Mouse (Mus musculus): ENCODE measurements around the gene Akr1b8. TPM values are rescaled to one million over a fixed set of nuclear protein-coding genes. Genes with fewer than 3 reads are reported as not detected.
A peak's percentile ranks its signal among the peaks of the same experiment; 100 is the strongest.

Gene Akr1b8
- polyA plus RNA-seq (2012; rRNA removed) = 26.1 and 29.6 TPM in 2 replicates

DNA sequence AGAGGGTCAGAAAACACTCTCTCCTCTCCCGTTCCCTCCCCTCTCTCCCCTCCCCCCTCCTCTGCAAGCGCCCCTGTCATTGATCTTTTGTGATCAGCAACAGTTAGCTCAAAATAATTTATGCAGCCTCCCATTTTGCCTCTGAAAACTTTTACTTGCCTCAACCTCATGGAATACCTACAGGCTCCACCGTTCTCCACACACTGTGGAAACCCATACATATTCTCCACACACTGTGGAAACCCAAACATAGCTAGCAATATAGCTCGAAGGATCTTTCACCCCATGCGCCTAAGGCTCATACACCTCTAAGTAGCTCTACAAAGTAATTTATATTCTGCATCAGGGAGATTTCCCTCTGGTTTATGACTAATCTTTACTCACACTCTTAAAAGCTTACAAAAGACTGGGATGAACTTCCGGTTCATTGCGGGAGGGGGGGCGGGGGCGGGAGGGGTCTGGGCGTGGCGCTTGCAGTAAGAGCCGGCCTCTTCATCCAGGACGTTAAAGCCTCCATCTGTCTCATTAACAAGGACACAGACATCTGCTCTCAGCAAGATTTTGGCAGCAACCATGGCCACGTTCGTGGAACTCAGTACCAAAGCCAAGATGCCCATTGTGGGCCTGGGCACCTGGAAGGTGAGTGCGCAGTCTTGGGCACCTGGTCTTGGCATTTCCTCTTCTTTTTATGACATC lies at the start of gene Akr1b8:
Gene Akr1b8, plus strand, starts transcription at position 462 of the 696 bp plus-strand sequence.
- Histone ChIP-seq H3K27ac (ENCODE audit: control insufficient read depth, insufficient read depth, low read depth, low read length) (peak within 1 kb of the TSS; percentile 68), H3K4me1 (ENCODE audit: control insufficient read depth, insufficient read depth, low read length) (no peaks in the 10 kb centered on the region), H3K4me3 (ENCODE audit: control insufficient read depth, low read depth, low read length) (peak within 1 kb of the TSS; percentile 62), H3K36me3 (ENCODE audit: control insufficient read depth, insufficient read depth, low read length) (no peaks in the 10 kb centered on the region), H3K27me3 (ENCODE audit: control insufficient read depth, insufficient read depth, low read length) (no peaks in the 10 kb centered on the region)
- TF ChIP-seq CTCF (IDR thresholded peaks at IDR 0.05; ENCODE audit: control insufficient read depth, insufficient read depth, insufficient replicate concordance, low read depth, low read length) = no peak
- TF ChIP-seq POLR2A (IDR thresholded peaks at IDR 0.05; ENCODE audit: control insufficient read depth, low read depth, low read length) = peak; percentile 33; the same call in 1 of the 2 replicates

DNA sequence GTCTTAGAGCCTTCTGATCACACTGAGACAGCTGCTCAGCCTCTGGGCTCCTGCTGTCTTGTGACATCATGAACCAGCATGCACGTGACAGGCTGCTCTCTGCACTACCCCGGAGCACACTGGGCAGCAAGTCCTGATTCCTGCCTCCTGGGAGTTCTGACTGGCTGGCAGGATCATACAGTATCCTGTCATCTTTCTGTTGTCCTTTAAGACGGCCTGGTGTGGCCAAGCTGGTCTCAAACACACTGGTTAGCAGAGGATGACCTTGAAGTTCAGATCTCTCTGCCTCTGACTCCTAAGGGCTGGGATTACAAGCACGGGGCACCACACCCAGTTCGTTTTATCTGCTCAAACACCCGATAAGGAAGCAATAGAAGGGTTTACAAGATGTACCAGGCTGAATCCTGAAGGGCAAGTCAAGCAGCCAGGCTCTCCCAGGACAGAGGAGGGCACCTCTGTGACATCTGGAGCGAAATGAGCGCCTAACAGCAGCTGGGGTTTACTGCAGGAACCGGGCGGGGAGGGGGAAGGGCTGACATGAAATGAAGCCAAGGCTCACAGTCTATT lies 49.2 kb upstream of the Akr1b8 start:
- Histone ChIP-seq H3K36me3 (ENCODE audit: control insufficient read depth, insufficient read depth, low read length) (no peaks in the 10 kb centered on the region; the same call in none of the 2 replicates), H3K4me3 (ENCODE audit: control insufficient read depth, low read depth, low read length) (no peak overlapping the region)
- TF ChIP-seq CTCF (IDR thresholded peaks at IDR 0.05; ENCODE audit: control insufficient read depth, insufficient read depth, insufficient replicate concordance, low read depth, low read length) (no peak), POLR2A (IDR thresholded peaks at IDR 0.05; ENCODE audit: control insufficient read depth, low read depth, low read length) (0 out of 2 replicates have a peak, but pooled peaks have one; percentile 22)

GRCm38 (mm10) chr6:34306797-34307196 lies 47.1 kb upstream of the Akr1b8 start:
- TF ChIP-seq CTCF (IDR thresholded peaks at IDR 0.05; ENCODE audit: control insufficient read depth, insufficient read depth, insufficient replicate concordance, low read depth, low read length) = no peak
- no peak for TF ChIP-seq POLR2A (IDR thresholded peaks at IDR 0.05; ENCODE audit: control insufficient read depth, low read depth, low read length)
- Histone ChIP-seq H3K36me3 (ENCODE audit: control insufficient read depth, insufficient read depth, low read length) (no peaks in the 10 kb centered on the region; the same call in none of the 2 replicates), H3K27ac (ENCODE audit: control insufficient read depth, insufficient read depth, low read depth, low read length) (no peak overlapping the region; the same call in 1 of the 2 replicates), H3K4me1 (ENCODE audit: control insufficient read depth, insufficient read depth, low read length) (peaks cover 3% of the 10 kb centered on the region; the same call in 1 of the 2 replicates), H3K4me3 (ENCODE audit: control insufficient read depth, low read depth, low read length) (no peak overlapping the region), H3K27me3 (ENCODE audit: control insufficient read depth, insufficient read depth, low read length) (no peaks in the 10 kb centered on the region)

More for the DNA sequence above, 49.2 kb upstream of the Akr1b8 start:
- H3K27me3 ChIP-seq (ENCODE audit: control insufficient read depth, insufficient read depth, low read length) = no peaks in the 10 kb centered on the region
- peak overlapping the region; percentile 36 for H3K27ac ChIP-seq (ENCODE audit: control insufficient read depth, insufficient read depth, low read depth, low read length)
- peaks cover 2% of the 10 kb centered on the region; the same call in 1 of the 2 replicates for H3K4me1 ChIP-seq (ENCODE audit: control insufficient read depth, insufficient read depth, low read length)

GRCm38 (mm10) chr6:34309526-34309925 lies 44.4 kb upstream of the Akr1b8 start:
- no peaks in the 10 kb centered on the region; the same call in none of the 2 replicates for H3K36me3 ChIP-seq (ENCODE audit: control insufficient read depth, insufficient read depth, low read length)
- no peak overlapping the region for H3K4me3 ChIP-seq (ENCODE audit: control insufficient read depth, low read depth, low read length)
- TF ChIP-seq POLR2A (IDR thresholded peaks at IDR 0.05; ENCODE audit: control insufficient read depth, low read depth, low read length) = no peak
- no peak for TF ChIP-seq CTCF (IDR thresholded peaks at IDR 0.05; ENCODE audit: control insufficient read depth, insufficient read depth, insufficient replicate concordance, low read depth, low read length)
- peak overlapping the region; percentile 71 for H3K27ac ChIP-seq (ENCODE audit: control insufficient read depth, insufficient read depth, low read depth, low read length)
- peaks cover 3% of the 10 kb centered on the region; the same call in 1 of the 2 replicates for H3K4me1 ChIP-seq (ENCODE audit: control insufficient read depth, insufficient read depth, low read length)
- H3K27me3 ChIP-seq (ENCODE audit: control insufficient read depth, insufficient read depth, low read length) = no peaks in the 10 kb centered on the region

GRCm38 (mm10) chr6:34310023-34310595 lies 43.8 kb upstream of the Akr1b8 start:
- H3K4me1 ChIP-seq (ENCODE audit: control insufficient read depth, insufficient read depth, low read length) = peaks cover 3% of the 10 kb centered on the region; the same call in 1 of the 2 replicates
- no peaks in the 10 kb centered on the region for H3K27me3 ChIP-seq (ENCODE audit: control insufficient read depth, insufficient read depth, low read length)
- TF ChIP-seq POLR2A (IDR thresholded peaks at IDR 0.05; ENCODE audit: control insufficient read depth, low read depth, low read length) = 0 out of 2 replicates have a peak, but pooled peaks have one; percentile 17
- no peak for TF ChIP-seq CTCF (IDR thresholded peaks at IDR 0.05; ENCODE audit: control insufficient read depth, insufficient read depth, insufficient replicate concordance, low read depth, low read length)
- H3K27ac ChIP-seq (ENCODE audit: control insufficient read depth, insufficient read depth, low read depth, low read length) = peak overlapping the region; percentile 71
- H3K36me3 ChIP-seq (ENCODE audit: control insufficient read depth, insufficient read depth, low read length) = no peaks in the 10 kb centered on the region; the same call in none of the 2 replicates
- H3K4me3 ChIP-seq (ENCODE audit: control insufficient read depth, low read depth, low read length) = no peak overlapping the region

- H3K27ac ChIP-seq (ENCODE audit: control insufficient read depth, insufficient read depth, low read depth, low read length) = no peak overlapping the region
- H3K4me1 ChIP-seq (ENCODE audit: control insufficient read depth, insufficient read depth, low read length) = peaks cover 6% of the 10 kb centered on the region
- H3K27me3 ChIP-seq (ENCODE audit: control insufficient read depth, insufficient read depth, low read length) = no peaks in the 10 kb centered on the region
- H3K36me3 ChIP-seq (ENCODE audit: control insufficient read depth, insufficient read depth, low read length) = no peaks in the 10 kb centered on the region; the same call in none of the 2 replicates
- no peak for TF ChIP-seq POLR2A (IDR thresholded peaks at IDR 0.05; ENCODE audit: control insufficient read depth, low read depth, low read length)
- no peak for TF ChIP-seq CTCF (IDR thresholded peaks at IDR 0.05; ENCODE audit: control insufficient read depth, insufficient read depth, insufficient replicate concordance, low read depth, low read length)
- no peak overlapping the region for H3K4me3 ChIP-seq (ENCODE audit: control insufficient read depth, low read depth, low read length)
Observed at GRCm38 (mm10) chr6:34313386-34313785, 40.5 kb upstream of the Akr1b8 start.

- no peaks in the 10 kb centered on the region for H3K27me3 ChIP-seq (ENCODE audit: control insufficient read depth, insufficient read depth, low read length)
- H3K4me3 ChIP-seq (ENCODE audit: control insufficient read depth, low read depth, low read length) = no peak overlapping the region
- peaks cover 6% of the 10 kb centered on the region for H3K4me1 ChIP-seq (ENCODE audit: control insufficient read depth, insufficient read depth, low read length)
- H3K27ac ChIP-seq (ENCODE audit: control insufficient read depth, insufficient read depth, low read depth, low read length) = no peak overlapping the region
- TF ChIP-seq CTCF (IDR thresholded peaks at IDR 0.05; ENCODE audit: control insufficient read depth, insufficient read depth, insufficient replicate concordance, low read depth, low read length) (no peak), POLR2A (IDR thresholded peaks at IDR 0.05; ENCODE audit: control insufficient read depth, low read depth, low read length) (no peak)
- H3K36me3 ChIP-seq (ENCODE audit: control insufficient read depth, insufficient read depth, low read length) = no peaks in the 10 kb centered on the region; the same call in none of the 2 replicates
Observed at GRCm38 (mm10) chr6:34313921-34314320, 40.0 kb upstream of the Akr1b8 start.
